Mouse (Mus musculus) hematopoietic stem cell, adult 5-6 weeks (primary cell): ENCODE results near the gene Phlda3. TPM values are rescaled to one million over a fixed set of nuclear protein-coding genes. Genes with fewer than 3 reads are reported as not detected.

Experiments
- ATAC-seq, 2 experiments: fragments of 125-278 bp in 1 of 2; replicated peaks in 1 of 2; 2 replicates each; pipeline ENCODE4 v1.8.0; 2016 to 2017; ENCODE audit warnings: inconsistent platforms in 2 of 2, mild to moderate bottlenecking in 2 of 2, moderate number of reproducible peaks in 2 of 2, low read depth in 1 of 2, moderate TSS enrichment in 1 of 2; ENCODE audit not compliant: low FRiP score in 2 of 2, poor library complexity in 2 of 2, severe bottlenecking in 2 of 2, insufficient read depth in 1 of 2, low TSS enrichment in 1 of 2
- total RNA-seq: library from RNA; stranded (forward); fragments of 172-1452, 232-1000 nt; gene quantifications from 2 replicates; pipeline ENCODE4 v1.2.3, GENCODE M21; 2017

Phlda3 gene
- total RNA-seq = 2.6 TPM in 1 of 2 replicates, not detected in the other

DNA sequence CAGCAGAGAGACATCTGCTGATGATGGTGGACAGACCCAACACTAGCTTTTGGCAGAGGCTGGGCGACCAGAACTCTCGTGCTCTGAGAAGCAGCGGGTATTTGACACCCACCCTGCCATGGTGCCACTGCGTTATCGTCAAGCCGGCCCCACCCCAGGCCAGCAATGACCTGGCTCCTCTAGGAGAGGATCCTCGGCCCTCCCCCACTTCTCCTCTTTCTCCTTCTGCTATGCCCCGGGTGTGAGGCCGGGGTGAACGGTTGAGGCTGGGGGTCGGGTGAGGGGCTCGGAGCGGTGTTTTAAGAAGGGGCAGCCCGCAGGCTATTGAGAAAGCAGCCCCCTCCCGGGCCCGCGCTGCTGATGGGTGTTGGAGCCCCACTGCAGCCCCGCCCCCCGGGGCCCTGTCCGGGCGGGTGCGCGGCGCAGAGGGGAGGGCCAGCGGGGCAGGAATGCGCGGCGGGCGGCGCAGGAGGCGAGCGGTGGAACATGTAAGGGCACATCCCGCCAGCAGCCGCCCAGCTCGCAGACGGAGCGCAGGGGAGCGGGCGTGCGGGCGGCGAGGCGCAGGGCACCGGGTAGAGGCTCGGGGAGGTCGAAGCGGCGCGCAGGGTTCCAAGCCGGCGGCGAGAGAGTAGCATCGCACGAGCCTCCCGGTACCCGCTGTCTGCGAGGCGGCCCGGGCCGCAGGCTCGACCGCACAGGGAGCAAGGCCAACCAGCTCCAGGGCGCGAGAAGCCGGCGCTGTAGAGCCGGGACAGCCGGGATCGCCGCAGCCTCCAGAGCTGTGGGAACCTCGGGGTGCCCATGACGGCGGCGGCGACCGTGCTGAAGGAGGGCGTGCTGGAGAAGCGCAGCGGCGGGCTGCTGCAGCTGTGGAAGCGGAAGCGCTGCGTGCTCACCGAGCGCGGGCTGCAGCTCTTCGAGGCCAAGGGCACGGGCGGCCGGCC is at the start of gene Phlda3:
Gene Phlda3, plus strand, starts transcription at position 475 of the 947 bp plus-strand sequence.
- peak; percentile 53 to 65 for ATAC-seq

DNA sequence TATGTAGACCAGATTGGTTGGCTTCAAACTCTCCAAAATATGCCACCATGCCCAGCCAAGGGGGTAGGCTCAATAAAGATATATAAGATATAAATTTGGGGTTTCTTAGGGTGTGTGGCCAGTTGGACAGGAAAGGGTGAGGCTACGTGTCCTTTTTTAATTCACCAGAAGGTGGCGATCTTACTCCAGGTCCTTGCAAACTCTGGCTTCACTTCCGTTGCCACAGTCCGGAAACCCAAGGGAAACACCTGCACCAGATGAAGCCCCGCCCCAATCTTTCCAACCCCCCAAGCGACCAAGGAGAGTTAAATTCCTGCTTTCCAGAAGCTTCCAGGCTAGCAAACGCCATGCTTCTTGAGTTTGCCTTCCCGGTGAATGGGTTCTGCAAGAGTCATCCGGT is 46.4 kb upstream of the Phlda3 start:
- ATAC-seq = peak; percentile 76 to 82

DNA sequence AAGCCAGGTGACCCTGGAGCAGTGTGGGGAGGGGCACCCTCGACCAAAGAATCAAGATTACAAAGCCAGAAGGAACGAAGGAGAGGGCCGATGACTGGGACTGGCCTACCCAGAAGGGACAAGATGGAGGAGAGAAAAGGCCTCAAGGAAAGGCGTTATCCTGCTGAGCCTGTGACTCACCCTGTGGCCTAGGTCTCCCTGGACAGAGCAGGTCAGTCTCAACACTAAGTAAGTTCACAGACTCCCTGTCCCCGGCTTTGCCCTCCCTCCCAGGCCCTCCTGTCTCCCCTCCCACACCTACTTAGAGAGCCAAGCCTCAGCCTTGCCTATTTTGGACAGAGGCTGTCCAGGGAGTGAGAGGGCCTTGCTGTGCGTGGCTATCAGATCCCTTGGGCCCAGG is 45.9 kb upstream of the Phlda3 start, which contains the start of gene Csrp1:
Gene Csrp1, plus strand, starts transcription at position 79 of the 400 bp plus-strand sequence.
- no peak; a peak in 1 of 4 replicates for ATAC-seq

DNA sequence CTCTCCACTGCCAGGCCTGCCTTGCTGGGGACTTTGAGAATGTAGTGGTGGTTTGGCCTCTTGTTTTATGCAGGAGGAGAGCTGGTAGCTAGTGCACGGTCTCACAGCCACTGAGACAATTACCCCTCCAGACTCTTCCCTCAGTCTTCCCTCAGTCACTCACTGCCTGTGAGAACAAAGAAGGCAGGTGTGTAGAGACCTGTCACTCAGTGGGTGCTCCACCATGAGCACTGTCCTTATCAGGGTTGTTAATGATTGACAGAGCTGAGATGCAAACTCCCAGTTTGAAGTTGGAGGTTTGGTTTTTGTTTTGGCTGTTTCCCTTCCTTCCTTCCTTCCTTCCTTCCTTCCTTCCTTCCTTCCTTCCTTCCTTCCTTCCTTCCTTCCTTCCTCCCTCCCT is 42.9 kb upstream of the Phlda3 start:
- no peak for ATAC-seq

DNA sequence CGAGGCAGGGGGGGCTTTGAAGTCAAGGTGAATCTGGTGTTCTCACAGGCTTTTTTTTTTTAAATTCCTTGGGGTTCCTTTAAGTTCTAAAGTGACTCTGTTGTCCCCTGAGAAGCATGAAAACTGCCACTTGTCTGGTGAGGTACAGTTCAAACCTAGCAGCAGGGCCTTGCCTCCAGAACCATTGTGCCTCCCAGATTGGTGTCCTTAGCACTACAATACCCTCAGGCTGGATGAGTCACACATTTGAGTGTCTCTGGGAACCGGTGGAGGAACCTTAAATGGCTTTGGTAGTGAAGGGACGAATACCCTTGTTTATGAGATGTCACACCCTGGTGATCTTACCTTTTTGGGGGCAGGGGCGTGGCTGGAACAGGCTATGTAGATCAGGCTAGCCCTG is 41.8 kb upstream of the Phlda3 start:
- ATAC-seq = no peak

DNA sequence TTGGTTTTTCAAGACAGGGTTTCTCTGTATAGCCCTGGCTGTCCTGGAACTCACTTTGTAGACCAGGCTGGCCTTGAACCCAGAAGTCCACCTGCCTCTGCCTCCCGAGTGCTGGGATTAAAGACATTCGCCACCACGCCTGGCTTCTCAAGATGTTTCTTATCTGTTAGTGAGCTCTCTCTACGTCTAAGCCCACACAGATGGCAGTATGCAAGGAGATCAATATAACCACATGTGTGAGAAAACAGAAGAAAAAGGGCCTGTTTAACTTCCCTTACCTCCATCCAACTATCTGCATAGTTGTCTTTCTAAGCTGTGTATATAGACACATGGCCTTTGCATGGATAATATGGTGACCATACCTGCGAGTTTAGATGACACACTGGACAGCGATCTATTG is 40.6 kb upstream of the Phlda3 start:
- no peak for ATAC-seq

DNA sequence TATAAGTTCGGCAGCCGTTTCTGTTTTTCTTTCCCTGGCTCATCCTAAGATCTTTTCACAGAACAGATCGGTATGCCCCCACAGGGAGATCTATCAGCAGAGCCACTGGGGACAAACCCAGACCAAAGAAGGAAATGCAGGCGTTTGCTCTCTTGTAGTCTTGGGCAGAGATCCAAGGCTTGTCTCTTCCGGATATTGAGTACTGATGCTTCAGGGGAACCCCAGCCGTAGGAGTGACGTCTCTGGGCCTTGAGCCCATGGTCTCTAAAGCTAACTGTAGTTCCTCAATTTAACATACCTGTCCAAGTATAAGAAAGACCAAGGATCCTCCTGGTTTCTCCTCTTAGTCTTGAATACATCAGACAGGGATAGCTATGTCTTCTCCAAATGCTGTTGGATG is 40.0 kb upstream of the Phlda3 start:
- ATAC-seq = peak; percentile 33 to 68

DNA sequence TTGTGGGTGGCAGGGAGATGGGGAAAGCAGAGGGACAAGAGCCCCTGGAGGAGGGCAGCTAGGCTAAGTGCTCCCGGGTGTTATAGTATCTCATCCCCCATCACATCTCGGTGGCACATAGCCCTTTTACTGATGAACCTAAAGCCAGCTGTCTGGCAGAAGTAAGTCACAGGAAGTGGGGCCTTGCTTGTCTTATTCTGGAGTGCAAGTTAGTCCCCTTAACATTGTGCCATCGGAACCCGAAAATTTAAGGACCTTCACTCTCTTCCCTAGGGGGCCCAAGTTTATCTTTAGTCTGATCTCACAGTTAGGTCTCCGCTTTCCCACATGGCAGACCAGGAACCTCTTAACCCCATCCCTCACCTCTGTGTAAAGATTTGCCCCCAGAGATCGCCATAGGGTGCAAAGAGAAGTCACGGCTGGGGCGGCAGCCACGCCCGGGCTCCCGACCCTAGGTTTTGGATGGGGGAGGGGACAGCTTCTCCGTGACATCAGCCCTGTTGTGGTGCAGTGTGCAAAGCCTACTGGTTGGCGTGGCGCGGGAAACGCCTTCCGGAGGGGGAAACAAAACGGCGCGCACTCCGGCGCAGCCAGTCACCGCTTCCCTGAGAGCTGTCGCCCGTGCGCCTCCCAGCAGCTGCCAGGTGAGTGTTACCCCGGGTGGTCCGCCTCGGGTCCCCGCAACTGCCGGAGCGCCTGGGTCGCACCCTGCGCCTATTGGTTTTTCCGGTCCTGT is 37.1 kb upstream of the Phlda3 start:
- peak; percentile 76 to 90 for ATAC-seq

DNA sequence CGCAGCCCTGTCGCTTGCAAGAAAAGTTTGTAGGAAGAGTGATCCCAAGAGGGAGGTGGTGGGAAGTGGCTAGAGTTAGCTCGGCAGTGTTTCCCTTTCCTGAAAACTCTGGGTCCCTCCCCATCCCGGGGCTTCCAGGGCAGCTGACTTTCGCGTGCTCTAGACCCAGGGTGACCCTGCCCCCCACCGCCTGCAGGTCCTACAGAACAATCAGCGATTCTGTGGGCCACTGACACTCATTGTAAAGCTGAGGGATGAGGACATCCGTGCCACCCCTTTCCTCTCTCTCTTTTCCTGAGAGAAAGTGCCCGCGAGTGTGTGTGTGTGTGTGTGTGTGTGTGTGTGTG is 36.6 kb upstream of the Phlda3 start:
- 0 out of 4 replicates have a peak, but pooled peaks of 1 of the 2 experiments have one; percentile 2 for ATAC-seq

DNA sequence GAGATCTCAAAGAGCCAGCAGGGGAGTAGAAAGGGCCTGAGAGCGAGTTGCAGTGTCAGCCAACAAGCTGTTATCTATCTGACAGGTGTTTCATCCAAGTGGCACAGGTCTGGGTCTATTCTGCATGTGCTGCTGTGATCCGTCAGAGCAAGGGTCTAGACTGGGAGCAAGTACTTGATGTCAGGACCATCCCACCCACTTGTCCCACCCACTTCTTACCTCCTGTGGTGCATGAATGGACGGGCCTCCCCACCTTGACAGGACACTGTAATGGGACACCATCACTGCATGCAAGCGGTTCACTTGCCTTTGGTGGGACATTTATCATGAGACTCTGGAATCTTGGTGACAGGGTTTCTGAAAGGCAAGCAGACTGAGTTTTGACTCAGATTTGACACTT is 36.1 kb upstream of the Phlda3 start:
- no peak for ATAC-seq

DNA sequence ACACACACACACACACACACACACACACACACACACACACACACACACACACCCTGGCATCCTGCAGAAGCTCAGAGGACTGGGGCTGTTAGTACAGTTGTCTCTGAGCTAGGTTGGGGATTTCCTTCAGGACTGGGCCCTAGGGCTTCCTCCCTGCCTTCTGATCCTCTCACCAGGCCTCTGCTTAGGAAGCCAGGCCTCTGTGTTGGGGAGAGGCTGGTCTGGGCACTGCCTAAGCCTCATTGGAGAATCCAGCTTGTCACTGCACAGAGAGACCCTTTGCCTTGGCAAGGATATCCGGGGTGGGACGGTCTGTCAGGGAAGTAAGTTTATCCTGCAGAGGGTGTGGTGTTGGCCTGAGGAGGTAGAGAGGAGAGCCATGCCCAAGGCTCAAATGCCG is 35.6 kb upstream of the Phlda3 start:
- ATAC-seq = no peak

DNA sequence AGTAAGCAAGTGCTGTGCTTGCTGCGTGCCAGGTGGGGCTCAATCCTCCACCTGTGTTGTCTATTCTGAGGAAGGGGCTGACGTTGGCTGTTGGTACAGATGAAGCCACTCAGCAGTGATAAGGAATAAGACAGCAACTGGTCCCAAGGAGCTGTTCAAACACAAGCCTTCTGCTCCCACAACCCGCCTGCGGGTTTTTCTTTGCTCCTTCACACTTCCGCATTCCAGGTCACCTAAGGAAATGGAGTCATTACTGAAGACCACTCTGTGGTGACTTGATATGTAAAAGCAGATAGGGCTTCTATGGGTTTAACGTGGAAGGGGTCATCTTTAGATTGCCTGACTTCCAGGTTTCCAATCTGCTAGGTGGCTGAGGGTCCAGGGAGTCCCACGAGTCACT is 34.5 kb upstream of the Phlda3 start:
- ATAC-seq = no peak

DNA sequence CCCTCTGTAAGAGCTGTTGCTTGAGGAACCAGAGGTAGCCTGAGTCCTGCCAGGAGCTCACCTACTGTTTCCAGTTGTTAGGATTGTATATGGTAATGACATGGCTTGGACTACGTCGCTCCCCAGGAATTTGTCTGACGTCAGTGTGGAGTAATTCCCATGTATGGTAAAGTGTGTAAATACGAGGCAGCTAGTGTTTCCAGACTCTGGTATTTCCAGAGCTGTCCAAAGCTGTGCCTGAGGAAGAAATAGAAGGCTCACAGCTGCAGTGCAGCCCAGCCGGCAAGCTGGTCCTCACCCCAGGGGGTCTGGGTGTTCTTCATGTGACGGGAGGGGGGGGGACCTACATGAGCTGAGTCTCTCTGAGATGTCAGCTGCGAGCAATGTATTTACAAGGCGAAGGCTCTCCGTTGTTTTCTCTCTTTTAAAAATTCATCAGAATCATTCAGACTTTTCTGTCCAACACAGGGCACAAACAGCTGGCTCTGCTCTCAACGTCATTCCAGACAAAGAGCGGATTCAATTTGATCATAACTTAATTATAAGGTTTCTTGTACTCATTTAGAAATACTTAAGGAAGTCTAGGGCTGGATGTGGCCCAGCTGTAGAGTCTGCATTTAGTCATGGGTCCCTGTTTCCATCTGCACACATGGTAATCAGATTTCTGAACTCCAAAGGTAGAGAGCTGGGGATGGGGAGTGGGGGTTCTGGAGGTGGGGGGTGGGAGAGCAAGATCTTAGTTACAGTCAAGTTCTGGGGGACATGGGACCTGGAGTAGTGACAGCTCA is 33.8 kb upstream of the Phlda3 start:
- ATAC-seq = no peak

DNA sequence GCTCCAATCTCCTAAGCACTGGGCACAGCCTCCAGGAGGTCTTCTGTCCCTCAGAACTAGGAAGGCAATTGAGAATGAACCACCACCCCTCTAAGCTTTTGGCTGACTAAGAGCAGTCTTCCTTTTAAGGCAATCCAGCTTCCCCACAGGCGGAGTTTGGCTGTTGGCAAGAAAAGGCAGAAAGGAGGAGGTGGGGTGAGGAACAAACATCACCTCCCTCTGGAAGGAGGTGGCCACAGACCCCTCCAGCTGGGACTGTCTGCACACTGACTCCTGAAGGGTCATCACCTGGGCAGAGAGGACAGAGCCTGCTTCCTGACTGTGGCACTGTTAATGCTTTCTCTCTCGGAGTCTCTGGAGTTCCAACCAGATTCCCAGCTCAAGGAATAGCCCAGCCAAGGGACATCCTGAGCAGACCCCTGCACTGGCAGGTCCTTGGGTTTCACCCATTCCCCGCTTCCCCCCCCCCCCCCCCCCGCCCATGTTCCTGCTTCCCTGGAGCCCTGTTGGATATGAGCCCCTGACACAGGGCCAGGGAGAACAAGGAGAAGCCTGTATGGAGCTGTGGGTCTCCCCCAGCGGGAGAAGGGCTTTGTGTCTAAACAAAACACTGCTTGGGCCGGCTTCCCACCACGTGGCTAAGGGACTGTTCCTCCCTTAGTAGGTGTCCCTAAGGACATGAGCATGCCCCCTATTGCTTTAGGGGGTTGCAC is 31.5 kb upstream of the Phlda3 start:
- peak in 1 of 2 experiments; percentile 8; a peak in 1 of 4 replicates for ATAC-seq

DNA sequence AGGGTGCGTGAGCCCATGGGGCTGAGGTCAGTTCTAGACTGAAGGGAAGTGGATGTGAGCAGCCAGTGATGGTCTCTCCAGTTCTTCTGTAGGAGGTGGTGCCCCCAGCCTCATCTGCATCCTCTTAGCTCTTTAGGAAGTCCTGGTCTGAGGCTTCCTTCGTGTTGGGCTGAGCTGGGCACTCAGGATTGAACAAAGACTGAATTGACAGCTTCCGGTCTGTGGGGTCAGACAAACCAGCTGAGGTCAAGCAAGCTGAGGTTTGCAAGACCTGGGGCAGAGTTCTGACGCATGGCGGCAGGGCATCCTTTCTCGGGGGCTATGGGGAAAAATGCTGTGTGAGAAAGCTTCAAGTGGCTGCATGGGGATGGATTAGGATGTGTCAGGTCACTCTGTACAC is 30.5 kb upstream of the Phlda3 start:
- no peak for ATAC-seq

DNA sequence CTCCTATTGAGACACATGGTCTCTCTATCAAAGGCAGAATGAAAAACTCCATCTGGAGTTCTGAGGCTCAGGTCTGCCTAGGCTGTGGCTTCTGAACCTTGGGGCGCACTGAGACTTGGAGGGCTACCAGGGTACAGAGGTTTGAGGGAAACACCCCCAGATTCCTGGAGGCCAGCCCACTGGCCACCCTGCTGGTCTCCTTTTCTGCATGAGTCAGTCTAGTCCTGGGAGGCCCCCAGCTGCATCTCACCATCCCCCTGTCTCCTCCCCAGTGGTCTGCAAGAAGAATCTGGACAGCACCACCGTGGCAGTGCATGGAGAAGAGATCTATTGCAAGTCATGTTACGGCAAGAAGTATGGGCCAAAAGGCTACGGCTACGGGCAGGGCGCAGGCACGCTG is 20.9 kb upstream of the Phlda3 start:
- no peak for ATAC-seq

DNA sequence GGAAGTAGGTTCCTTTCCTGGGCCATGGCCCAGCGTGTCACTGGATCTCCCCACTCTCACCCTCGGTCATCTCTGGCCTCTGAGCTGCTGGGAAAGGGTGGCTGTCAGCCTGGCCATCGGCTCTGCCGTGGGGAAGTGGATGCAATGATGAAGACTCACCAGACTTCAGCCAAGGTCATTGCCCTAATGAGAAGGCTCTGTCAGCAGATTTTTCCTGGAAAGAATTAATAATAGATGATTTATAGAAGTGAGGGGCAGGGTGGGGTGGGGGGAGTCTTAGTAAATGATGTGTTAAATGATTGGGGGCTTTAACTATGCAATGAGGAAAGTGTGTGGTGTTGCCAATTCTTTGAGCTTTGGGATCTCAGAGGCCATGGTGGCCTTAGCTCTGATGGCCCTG is 19.7 kb upstream of the Phlda3 start:
- no peak for ATAC-seq
